Mouse (Mus musculus) E14TG2a.4 (cell line): ENCODE measurements around the gene Efhd2.

Experiments used
- CTCF ChIP-seq: conservative IDR thresholded peaks from 2 replicates; pipeline ENCODE4 v1.5.1; 2014; ENCODE audit warnings: low read length
- NANOG ChIP-seq: IDR thresholded peaks from 2 replicates; pipeline ENCODE4 v1.6.1; 2014; ENCODE audit warnings: borderline replicate concordance, low read length, mixed read lengths
- POU5F1 ChIP-seq: IDR thresholded peaks from 2 replicates; pipeline ENCODE4 v1.6.1; 2014; ENCODE audit warnings: low read length, borderline replicate concordance

DNA sequence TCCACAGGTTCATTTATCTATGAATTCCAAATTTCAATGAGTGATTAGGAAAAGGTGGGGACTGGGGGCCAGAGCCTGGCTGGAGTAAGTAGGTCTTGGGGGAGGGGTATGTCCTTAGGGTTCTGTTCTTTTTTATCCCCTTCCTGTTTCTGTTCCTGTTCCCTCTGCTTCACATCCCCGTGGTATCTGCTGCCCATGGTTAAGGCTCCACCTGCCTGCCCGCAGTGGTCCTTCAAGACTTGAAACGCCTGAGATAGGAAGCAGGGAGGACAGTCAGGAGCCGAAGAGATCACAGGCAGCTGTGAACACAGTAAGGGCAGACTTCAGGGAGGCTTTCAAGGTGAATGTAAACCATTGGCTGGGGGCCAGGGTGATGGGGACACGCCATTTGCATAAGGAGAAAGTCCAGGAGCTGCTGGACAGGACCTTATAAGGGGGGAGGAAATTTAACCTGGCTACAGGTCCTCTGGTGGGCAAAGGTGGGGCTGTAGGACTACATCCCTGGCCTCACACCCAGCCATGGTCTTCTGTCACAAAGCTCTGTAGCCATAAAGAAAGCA lies 40.1 kb downstream of the Efhd2 start:
- TF ChIP-seq CTCF (no peak), POU5F1 (no peak), NANOG (no peak)
